Mouse (Mus musculus): ENCODE results near the gene Cdx4. TPM values are rescaled to one million over a fixed set of nuclear protein-coding genes. Genes with fewer than 3 reads are reported as not detected.

Gene Cdx4
- not detected for total RNA-seq (2021)

GRCm38 (mm10) chrX:103321146-103321545 is at the start of gene Cdx4:
Gene Cdx4, plus strand, starts transcription at chrX:103321398.
- DNase-seq = no peak

- DNase-seq = no peak
These were observed 46.9 kb upstream of the Cdx4 start for GRCm38 (mm10) chrX:103274325-103274724.

GRCm38 (mm10) chrX:103286899-103287722 is 34.1 kb upstream of the Cdx4 start:
- no peak for DNase-seq

GRCm38 (mm10) chrX:103287846-103288377 is 33.3 kb upstream of the Cdx4 start:
- DNase-seq = no peak

GRCm38 (mm10) chrX:103288485-103289330 is 32.5 kb upstream of the Cdx4 start:
- peak in 1 of 2 experiments; percentile 1 for DNase-seq

- DNase-seq = no peak
These were observed 22.3 kb upstream of the Cdx4 start for GRCm38 (mm10) chrX:103298937-103299336.

- no peak for DNase-seq
These were observed 12.9 kb upstream of the Cdx4 start for GRCm38 (mm10) chrX:103308262-103308661.

GRCm38 (mm10) chrX:103311723-103312122 is 9.5 kb upstream of the Cdx4 start:
- no peak for DNase-seq

GRCm38 (mm10) chrX:103314146-103314545 is 7.1 kb upstream of the Cdx4 start:
- no peak for DNase-seq

GRCm38 (mm10) chrX:103325900-103326299 is 4.7 kb downstream of the Cdx4 start:
- DNase-seq = no peak

- no peak for DNase-seq
These were observed 8.2 kb downstream of the Cdx4 start for GRCm38 (mm10) chrX:103329386-103329785.

GRCm38 (mm10) chrX:103331125-103331858 is 10.1 kb downstream of the Cdx4 start:
- DNase-seq = no peak

GRCm38 (mm10) chrX:103341369-103342113 is 20.3 kb downstream of the Cdx4 start:
- no peak for DNase-seq

- no peak for DNase-seq
These were observed 34.6 kb downstream of the Cdx4 start for GRCm38 (mm10) chrX:103355784-103356183.

- DNase-seq = peak; percentile 75 to 80
These were observed 35.1 kb downstream of the Cdx4 start, which contains the start of gene Chic1 for GRCm38 (mm10) chrX:103356287-103356686. Gene Chic1, plus strand, starts transcription at chrX:103356476.

- DNase-seq = peak in 1 of 2 experiments; percentile 7
These were observed 35.6 kb downstream of the Cdx4 start for GRCm38 (mm10) chrX:103356761-103357236.

GRCm38 (mm10) chrX:103366201-103366600 is 45.0 kb downstream of the Cdx4 start:
- DNase-seq = no peak

- DNase-seq = no peak
These were observed 47.5 kb downstream of the Cdx4 start for GRCm38 (mm10) chrX:103368650-103369049.

- DNase-seq = no peak
These were observed 50.0 kb downstream of the Cdx4 start for GRCm38 (mm10) chrX:103371221-103371620.

GRCm38 (mm10) chrX:103371627-103372026 is 50.4 kb downstream of the Cdx4 start:
- DNase-seq = no peak

GRCm38 (mm10) chrX:103374250-103374649 is 53.1 kb downstream of the Cdx4 start:
- DNase-seq = no peak

All from layer of hippocampus, postnatal 36 days (tissue).